9 mouse cellular contexts compared by ENCODE assay signal in the genomic region with DNA sequence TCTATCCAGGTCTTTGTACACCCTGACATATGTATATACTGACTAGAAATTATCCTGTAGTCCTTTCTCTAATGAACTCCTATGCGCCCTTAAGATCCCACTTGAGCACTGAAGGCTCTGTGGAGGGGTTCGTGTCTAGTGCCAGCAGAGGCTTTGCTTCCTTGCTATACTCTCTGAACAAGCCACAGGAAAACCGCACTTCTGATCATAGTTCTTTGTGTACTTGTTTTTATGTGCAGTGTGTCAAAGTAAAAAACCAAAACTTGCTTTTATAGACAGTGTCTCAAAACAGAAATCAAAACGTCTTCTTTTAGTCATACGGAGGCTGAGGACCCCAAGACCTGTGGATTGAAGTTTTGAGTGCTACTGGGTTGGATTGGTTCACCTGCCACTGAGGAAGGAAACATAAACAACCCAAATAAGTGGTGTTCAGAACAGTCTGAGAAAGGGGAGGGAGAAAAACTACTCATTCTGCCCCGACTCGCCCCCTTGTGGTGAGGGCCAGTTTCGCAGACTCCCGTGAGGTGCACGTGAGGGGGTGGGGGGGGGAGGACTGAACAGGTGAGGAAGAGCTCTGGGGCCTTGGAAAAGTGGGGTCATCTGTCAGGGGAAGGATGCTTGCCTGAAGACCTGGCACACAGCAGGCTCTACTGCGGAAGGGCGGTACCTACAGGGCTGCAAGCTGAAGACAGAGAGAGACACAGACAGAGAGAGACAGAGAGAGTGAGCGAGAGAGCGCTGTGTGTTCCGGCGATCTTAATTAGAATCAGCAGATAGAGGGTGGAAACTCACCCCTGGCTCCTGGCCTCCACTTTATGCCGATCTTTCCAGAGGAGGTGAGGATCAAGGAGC. TPM values are rescaled to one million over a fixed set of nuclear protein-coding genes. Genes with fewer than 3 reads are reported as not detected.
DNase-seq lines count a peak whose midpoint lies in the region; ATAC-seq and TF ChIP-seq lines count a peak whose summit lies in the region.
"Had no signal": no experiment of that assay in that cellular context is flagged by ENCODE, and none has a peak within 500 bp of the region (broad histone marks: within the 10 kb centered on the region; RNA-seq: fewer than 3 reads in every experiment).

No protein-coding gene starts in this region.

- WGBS in heart, embryonic 11.5 days (ENCODE audit: insufficient replicate concordance), result 33% methylated on average over 17 of the region's 17 CpGs
- WGBS in heart, postnatal 0 days, result 42% methylated on average over 17 of the region's 17 CpGs
- WGBS in liver, embryonic 11.5 days, result 36% methylated on average over 17 of the region's 17 CpGs
- WGBS in neural tube, embryonic 15.5 days, result 41% methylated on average over 17 of the region's 17 CpGs

- H3K4me2 ChIP-seq in heart, embryonic 11.5 days, result no peak overlapping the region; the same call in 1 of the 2 replicates
- no peak overlapping the region for H3K4me2 ChIP-seq in heart, postnatal 0 days (ENCODE audit: low read depth, low read length)
- no peak overlapping the region for H3K4me2 ChIP-seq in liver, embryonic 11.5 days
- peak overlapping the region; percentile 7; the same call in 1 of the 2 replicates for H3K4me2 ChIP-seq in neural tube, embryonic 15.5 days
- H3K4me2 ChIP-seq: liver, embryonic 15.5 days had no signal

- no peaks in the 10 kb centered on the region for H3K27me3 ChIP-seq in heart, embryonic 11.5 days (ENCODE audit: control insufficient read depth, insufficient read depth, low read length)
- H3K27me3 ChIP-seq in heart, postnatal 0 days (ENCODE audit: control insufficient read depth, insufficient read depth, low read length), result no peaks in the 10 kb centered on the region
- H3K27me3 ChIP-seq in liver, embryonic 11.5 days (replicated peaks; ENCODE audit: control insufficient read depth, insufficient read depth, low read length), result no peaks in the 10 kb centered on the region
- no peaks in the 10 kb centered on the region for H3K27me3 ChIP-seq in neural tube, embryonic 15.5 days (replicated peaks)
- H3K27me3 ChIP-seq: liver, embryonic 15.5 days had no signal

- TF ChIP-seq EP300 in heart, postnatal 0 days (IDR thresholded peaks at IDR 0.05; ENCODE audit: low read depth), result no peak

- no peak for ATAC-seq in heart, embryonic 11.5 days (replicated peaks; ENCODE audit: insufficient number of reproducible peaks, low FRiP score, low TSS enrichment)
- no peak for ATAC-seq in heart, postnatal 0 days (ENCODE audit: insufficient read depth, low read depth)
- peak; percentile 51 for ATAC-seq in liver, embryonic 11.5 days (replicated peaks; ENCODE audit: low FRiP score)
- ATAC-seq in neural tube, embryonic 15.5 days (ENCODE audit: low FRiP score), result no peak

- no peaks in the 10 kb centered on the region for H3K36me3 ChIP-seq in heart, embryonic 11.5 days (ENCODE audit: control insufficient read depth, insufficient read depth, low read length)
- no peaks in the 10 kb centered on the region for H3K36me3 ChIP-seq in heart, postnatal 0 days (replicated peaks; ENCODE audit: control insufficient read depth, insufficient read depth, low read length)
- no peaks in the 10 kb centered on the region for H3K36me3 ChIP-seq in liver, embryonic 11.5 days (ENCODE audit: control insufficient read depth, insufficient read depth, low read length)
- no peaks in the 10 kb centered on the region for H3K36me3 ChIP-seq in neural tube, embryonic 15.5 days
- H3K36me3 ChIP-seq: liver, embryonic 15.5 days had no signal

- no peak overlapping the region for H3K9ac ChIP-seq in heart, embryonic 11.5 days (ENCODE audit: low read depth, low read length)
- no peak overlapping the region for H3K9ac ChIP-seq in heart, postnatal 0 days (replicated peaks; ENCODE audit: low read depth, low read length)
- H3K9ac ChIP-seq in liver, embryonic 11.5 days (ENCODE audit: low read depth, low read length), result no peak overlapping the region
- no peak overlapping the region for H3K9ac ChIP-seq in neural tube, embryonic 15.5 days (replicated peaks)
- H3K9ac ChIP-seq: liver, embryonic 15.5 days had no signal

- no peak overlapping the region for H3K27ac ChIP-seq in heart, embryonic 11.5 days (ENCODE audit: low read depth, low read length)
- H3K27ac ChIP-seq in heart, postnatal 0 days (ENCODE audit: low read depth), result no peak overlapping the region
- no peak overlapping the region for H3K27ac ChIP-seq in liver, embryonic 11.5 days (ENCODE audit: low read depth, low read length)
- no peak overlapping the region for H3K27ac ChIP-seq in neural tube, embryonic 15.5 days (replicated peaks)
- H3K27ac ChIP-seq: liver, embryonic 15.5 days had no signal

- no peak overlapping the region for H3K4me3 ChIP-seq in heart, embryonic 11.5 days (ENCODE audit: low read depth, low read length)
- H3K4me3 ChIP-seq in heart, postnatal 0 days (ENCODE audit: low read depth, low read length), result no peak overlapping the region
- no peak overlapping the region for H3K4me3 ChIP-seq in liver, embryonic 11.5 days (ENCODE audit: low read depth, low read length)
- H3K4me3 ChIP-seq in neural tube, embryonic 15.5 days (replicated peaks), result no peak overlapping the region
- H3K4me3 ChIP-seq: liver, embryonic 15.5 days had no signal

- no peaks in the 10 kb centered on the region for H3K9me3 ChIP-seq in heart, embryonic 11.5 days (replicated peaks; ENCODE audit: control insufficient read depth, low read length)
- H3K9me3 ChIP-seq in heart, postnatal 0 days (replicated peaks; ENCODE audit: control insufficient read depth, low read length), result no peaks in the 10 kb centered on the region; the same call in 1 of the 2 replicates
- H3K9me3 ChIP-seq in liver, embryonic 11.5 days (ENCODE audit: control insufficient read depth, low read length), result no peaks in the 10 kb centered on the region; the same call in 1 of the 2 replicates
- no peaks in the 10 kb centered on the region for H3K9me3 ChIP-seq in neural tube, embryonic 15.5 days (replicated peaks)
- H3K9me3 ChIP-seq: liver, embryonic 15.5 days had no signal

- DNase-seq in heart, adult 18-20 months, result peak; percentile 9 to 51
- DNase-seq in CD8-positive naive resting alpha-beta T cell, adult 2 months (ENCODE audit: low read depth in 2 of 2, low spot score in 2 of 2), result peak; percentile 50 to 74
- peak; percentile 21 for DNase-seq in c-Kit-positive CD71-positive TER-119-negative erythroid progenitor cells, embryonic 14.5 days (ENCODE audit: low read depth)
- DNase-seq in heart, postnatal 0 days (ENCODE audit: low spot score), result no peak
- no peak for DNase-seq in liver, embryonic 11.5 days (ENCODE audit: low spot score)
- no peak for DNase-seq in layer of hippocampus, postnatal 14 days (ENCODE audit: low spot score in 2 of 2)

- TF ChIP-seq CTCF in heart, postnatal 0 days (IDR thresholded peaks at IDR 0.05; ENCODE audit: low read depth), result peak; percentile 60

- H3K4me1 ChIP-seq in heart, embryonic 11.5 days (ENCODE audit: control insufficient read depth, insufficient read depth, low read length), result no peaks in the 10 kb centered on the region
- H3K4me1 ChIP-seq in heart, postnatal 0 days (ENCODE audit: control insufficient read depth, insufficient read depth), result no peaks in the 10 kb centered on the region
- H3K4me1 ChIP-seq in liver, embryonic 11.5 days (replicated peaks; ENCODE audit: control insufficient read depth, insufficient read depth, low read length), result no peaks in the 10 kb centered on the region
- H3K4me1 ChIP-seq in neural tube, embryonic 15.5 days, result no peaks in the 10 kb centered on the region
- H3K4me1 ChIP-seq: liver, embryonic 15.5 days had no signal

RNA-seq across cellular contexts. Expression of a gene that starts 48.3 kb away (rescaled TPM):
- 100 to 1,000 TPM; 113 to 115 TPM for total RNA-seq in heart, adult 18-20 months (2021)
- 49.6 and 71.3 TPM in 2 replicates for polyA plus RNA-seq in heart, embryonic 11.5 days (2014; fragmentation: Nextera tagmentation; extraction: Ambion mirVana)
- 174 and 179 TPM in 2 replicates for total RNA-seq in heart, postnatal 0 days (2014; rRNA removed; ENCODE audit: low replicate concordance)
- 44.7 and 48.8 TPM in 2 replicates for polyA plus RNA-seq in heart, postnatal 0 days (2015; fragmentation: Nextera tagmentation; extraction: Ambion mirVana)
- 61.9 and 67.9 TPM in 2 replicates for polyA plus RNA-seq in liver, embryonic 11.5 days (2014; fragmentation: Nextera tagmentation; extraction: Ambion mirVana)
- 96.1 and 99.2 TPM in 2 replicates for polyA plus RNA-seq in neural tube, embryonic 15.5 days (2015; fragmentation: Nextera tagmentation; extraction: Ambion mirVana)
- 100 to 1,000 TPM; 179 to 185 TPM for total RNA-seq in layer of hippocampus, postnatal 14 days (2021)

Comparison
In these comparisons a context has a peak if more than half of its experiments do, and no peak if none do; other contexts are left out.
1. DNase-seq: peak in heart, adult 18-20 months (2 of 2), CD8-positive naive resting alpha-beta T cell, adult 2 months (2 of 2) and c-Kit-positive CD71-positive TER-119-negative erythroid progenitor cells, embryonic 14.5 days (single experiment); none in heart, postnatal 0 days (single experiment), liver, embryonic 11.5 days (single experiment) and layer of hippocampus, postnatal 14 days (0 of 2).